Mouse (Mus musculus) A20 (cell line): ENCODE results near the gene Bicdl1.

Experiments
- DNase-seq: peaks from one replicate; pipeline ENCODE4 v3.0.0-alpha.2; 2011; ENCODE audit warnings: low read depth, low spot score

Bicdl1 gene

DNA sequence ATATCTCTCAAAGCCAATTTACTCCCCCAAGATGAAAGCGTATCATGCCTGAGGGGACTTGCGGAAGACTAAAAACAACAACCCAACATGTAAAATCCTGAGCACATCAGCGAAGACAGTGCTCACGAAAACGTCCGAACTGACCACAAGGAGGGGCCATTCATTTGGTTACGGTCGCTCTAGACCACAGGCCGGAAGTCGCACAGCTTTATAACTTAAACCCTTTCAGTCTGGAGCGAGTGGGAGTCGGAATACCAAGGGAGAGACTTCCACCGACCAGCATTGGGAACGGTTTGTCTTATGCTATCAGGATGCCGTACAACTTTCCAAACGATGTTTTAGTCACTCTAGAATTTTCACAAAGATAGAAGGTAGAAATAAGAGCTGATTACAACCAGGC lies 5.4 kb downstream of the Bicdl1 start:
- no peak for DNase-seq

- no peak for DNase-seq
Observed at GRCm38 (mm10) chr5:115724422-115724821, 7.0 kb downstream of the Bicdl1 start.

DNA sequence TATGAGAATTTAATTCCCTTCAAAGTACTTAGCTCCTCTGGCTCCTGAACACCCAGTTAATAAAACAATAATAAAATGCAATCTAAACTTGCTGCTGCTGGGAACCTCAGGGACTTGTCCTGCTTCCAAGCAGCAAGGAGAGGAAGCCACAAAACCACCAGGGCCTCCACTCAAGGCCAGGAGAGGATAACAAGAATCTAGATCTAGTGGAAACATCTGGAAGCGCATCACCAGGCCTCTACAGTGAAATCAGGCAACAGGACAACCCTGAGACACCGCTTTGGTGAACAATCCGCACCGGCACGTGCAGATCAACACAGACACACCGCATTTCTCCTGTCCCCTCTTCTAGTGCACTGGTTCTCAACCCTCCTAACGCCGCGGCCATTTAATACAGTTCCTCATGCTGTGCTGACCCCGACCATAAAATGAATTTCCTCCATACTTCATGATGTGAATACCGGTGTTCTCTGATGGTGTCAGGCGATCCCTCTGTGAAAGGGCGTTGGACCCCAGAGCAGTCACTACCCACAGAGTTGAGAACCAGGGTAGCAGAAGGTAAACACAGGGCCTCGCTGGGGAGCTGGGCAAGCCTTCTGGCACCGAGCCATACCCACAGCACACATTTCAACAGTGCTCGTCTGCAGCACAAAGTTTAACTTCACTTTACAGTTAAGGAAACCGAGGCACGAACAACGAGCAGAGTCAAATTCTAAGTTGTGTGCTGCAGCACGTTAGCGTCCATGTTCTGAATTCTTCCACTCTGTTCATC lies 9.0 kb downstream of the Bicdl1 start:
- DNase-seq, result no peak

GRCm38 (mm10) chr5:115720761-115721160 lies 10.7 kb downstream of the Bicdl1 start:
- no peak for DNase-seq

- no peak for DNase-seq
Observed at GRCm38 (mm10) chr5:115717693-115718092, 13.7 kb downstream of the Bicdl1 start.

GRCm38 (mm10) chr5:115717106-115717505 lies 14.3 kb downstream of the Bicdl1 start:
- no peak for DNase-seq

GRCm38 (mm10) chr5:115716426-115716825 lies 15.0 kb downstream of the Bicdl1 start:
- no peak for DNase-seq

DNA sequence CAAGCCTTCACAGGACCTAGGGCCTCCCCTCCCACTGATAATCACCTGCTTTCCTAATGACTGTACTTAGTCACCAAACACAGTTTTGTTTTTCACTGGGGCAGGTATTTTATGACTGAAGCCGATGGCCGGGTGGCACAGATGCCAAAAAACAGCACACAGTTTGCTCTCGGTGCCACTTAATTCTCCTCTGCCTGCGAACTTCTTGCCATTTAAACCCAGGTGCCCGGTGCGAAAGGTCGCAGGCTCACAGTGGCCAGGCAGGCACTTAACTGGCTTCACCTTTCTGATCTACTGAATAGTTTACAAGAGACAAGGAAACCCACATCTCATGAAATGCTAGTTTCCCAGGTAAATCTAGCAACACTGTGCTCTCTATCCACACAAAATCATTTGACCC lies 16.7 kb downstream of the Bicdl1 start:
- DNase-seq, result no peak

GRCm38 (mm10) chr5:115712487-115712886 lies 18.9 kb downstream of the Bicdl1 start:
- DNase-seq, result no peak

DNA sequence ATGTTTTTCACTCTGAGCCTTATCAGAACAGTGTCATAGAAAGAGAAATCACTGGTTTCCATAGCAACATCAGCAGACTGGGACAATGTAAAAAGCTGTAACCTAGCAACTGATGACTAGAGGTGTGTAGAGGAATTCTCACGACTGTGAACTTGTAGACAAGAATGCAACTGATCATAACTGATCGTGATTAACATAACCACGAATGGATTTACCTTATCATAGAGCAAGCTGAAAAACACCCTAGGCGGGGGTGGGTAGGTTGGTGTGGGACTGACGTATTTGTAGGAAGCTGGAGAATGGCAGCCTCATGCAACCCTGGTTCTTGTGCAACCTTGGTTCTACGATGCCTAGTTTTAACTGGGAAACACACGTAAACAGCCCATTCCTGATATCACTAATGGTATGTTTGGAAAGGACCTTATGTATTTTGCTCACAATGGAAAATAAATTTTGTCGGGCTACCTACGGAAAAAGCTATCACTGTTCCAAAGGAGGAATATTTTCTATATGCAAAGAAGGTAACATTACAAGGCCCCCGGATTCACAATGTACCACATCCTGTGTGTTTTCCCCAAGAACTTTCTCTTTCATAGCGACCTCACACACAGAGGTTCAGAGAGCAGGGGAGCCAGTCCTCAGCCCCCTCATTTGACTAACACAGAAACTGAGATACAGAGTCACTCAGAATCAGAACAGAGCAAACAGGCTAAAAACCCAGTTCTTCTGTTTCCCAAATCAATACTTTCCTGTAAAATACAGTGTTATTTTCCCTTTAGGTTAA lies 19.6 kb downstream of the Bicdl1 start:
- no peak for DNase-seq

GRCm38 (mm10) chr5:115710171-115710570 lies 21.2 kb downstream of the Bicdl1 start:
- no peak for DNase-seq

GRCm38 (mm10) chr5:115708930-115709329 lies 22.5 kb downstream of the Bicdl1 start:
- DNase-seq, result no peak

DNA sequence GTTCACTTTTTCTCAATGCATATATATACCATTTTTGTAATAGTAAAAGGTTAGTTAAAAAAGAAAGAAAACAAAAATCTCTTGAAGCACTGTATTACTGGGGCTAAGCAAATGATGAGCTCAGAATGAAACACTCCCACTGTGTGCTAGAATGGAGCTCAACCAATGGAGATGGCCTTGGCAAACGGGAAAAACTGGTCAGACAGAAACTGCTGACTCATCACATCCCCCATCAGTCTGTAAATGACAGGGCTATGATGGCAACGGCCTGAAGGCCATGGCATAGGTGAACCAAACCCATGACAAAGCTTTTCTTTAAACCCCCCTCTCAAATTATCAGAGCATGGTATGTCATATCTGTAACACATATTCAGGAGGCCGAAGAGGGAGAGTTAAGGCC lies 29.4 kb downstream of the Bicdl1 start:
- DNase-seq, result no peak

DNA sequence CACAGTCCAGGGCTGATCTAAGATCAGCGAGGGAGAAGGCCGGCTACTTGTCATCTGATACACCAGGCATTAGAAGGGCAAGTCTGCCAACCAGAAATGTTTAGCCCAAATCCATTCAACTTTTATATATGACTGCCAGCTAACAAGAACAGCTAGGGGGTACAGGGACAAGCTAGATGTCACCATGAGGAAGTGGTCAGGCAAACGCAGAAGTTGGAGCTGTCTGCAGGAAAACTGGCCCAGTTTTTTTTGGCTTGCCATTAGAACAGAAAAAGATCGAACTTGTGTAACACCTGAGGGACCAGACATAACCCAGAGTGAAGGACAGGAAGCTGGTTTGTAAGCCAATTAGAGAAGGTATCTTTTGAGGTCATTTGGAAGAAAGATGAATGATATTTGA lies 30.2 kb downstream of the Bicdl1 start:
- DNase-seq, result no peak

DNA sequence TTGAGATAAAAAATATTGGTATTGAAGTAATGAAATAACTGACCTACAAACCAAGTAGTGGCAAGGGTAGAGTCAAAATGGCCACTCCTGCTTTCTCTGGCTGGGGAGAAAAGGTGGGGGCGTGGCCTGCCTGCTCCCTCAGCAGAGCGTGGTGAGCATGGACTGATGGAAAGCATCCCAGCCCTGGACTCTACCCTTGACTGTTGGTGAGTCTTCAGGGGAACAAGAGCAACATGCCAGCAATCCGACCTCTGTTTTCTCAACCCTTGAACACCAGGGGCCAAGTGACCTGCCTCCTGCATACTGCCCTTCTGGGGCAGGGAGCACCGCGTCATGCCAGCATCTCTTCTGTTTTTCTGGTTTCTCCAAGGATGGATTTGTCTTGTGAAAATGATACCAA lies 34.6 kb downstream of the Bicdl1 start:
- no peak for DNase-seq

DNA sequence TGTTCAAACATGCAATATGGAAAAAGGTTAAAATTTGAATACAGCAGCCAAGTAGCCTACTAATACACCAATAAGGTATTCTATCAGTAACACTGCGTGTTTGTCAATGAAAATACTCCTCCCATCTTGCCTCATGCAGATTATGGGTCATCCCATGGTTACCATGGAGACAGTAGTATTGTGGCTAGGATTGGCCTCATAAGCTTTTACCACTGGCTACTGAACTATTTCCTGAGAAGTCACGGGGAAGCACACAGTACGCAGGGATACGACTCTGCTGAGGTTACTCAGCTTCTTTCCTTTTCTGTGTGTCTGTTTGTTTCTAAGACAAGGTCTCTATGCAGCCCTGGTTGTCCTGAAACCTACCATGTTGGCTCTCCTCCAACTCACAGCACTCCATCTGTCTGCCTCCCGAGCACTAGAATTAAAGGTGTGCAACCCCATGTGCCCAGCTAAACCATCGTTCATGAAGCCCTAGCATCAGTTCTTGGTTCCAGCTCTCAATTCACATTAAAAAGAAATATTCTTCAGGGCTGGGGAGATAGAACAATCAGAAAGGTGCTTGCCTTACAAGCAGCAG lies 36.1 kb downstream of the Bicdl1 start:
- no peak for DNase-seq

DNA sequence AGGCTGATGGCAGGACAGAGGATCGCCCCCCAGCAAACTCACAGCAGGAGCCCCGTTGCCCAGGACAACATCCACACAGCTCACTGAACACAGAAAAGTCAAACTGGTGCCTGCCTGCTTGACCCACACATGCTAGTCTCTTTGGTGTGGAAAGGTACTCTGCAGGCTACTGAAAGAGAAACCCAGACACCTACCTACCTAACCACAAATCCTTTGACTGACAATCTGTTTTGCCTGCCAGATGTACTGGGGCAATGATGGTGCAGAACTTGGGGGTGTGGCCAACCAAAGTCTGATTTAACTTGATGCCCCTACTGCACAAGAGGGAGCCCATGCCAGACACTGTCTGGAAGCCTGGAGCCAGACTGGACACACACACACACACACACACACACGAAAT lies 38.1 kb downstream of the Bicdl1 start:
- DNase-seq, result no peak

- DNase-seq, result no peak
Observed at GRCm38 (mm10) chr5:115686716-115687115, 44.7 kb downstream of the Bicdl1 start.

DNA sequence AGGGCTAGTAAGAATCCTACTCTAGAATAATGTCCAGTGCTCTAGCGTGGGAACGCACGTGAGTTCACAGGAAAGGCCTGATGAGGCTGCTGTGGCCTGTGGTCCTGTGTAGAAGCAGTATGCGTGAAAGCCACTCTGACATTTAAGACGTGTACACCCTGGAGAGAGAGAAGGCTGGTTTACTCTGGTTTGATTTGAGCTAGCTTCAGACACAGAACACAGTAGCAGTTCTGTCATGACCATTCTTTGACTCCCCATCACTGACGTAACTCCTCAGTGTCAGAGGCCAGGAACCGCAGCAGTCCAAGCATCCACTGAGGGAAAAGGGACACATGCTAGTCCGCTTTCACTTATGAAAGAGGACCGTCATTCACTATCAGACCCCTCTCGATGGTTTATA lies 46.3 kb downstream of the Bicdl1 start:
- no peak for DNase-seq

GRCm38 (mm10) chr5:115671846-115672245 lies 59.6 kb downstream of the Bicdl1 start:
- DNase-seq, result no peak

DNA sequence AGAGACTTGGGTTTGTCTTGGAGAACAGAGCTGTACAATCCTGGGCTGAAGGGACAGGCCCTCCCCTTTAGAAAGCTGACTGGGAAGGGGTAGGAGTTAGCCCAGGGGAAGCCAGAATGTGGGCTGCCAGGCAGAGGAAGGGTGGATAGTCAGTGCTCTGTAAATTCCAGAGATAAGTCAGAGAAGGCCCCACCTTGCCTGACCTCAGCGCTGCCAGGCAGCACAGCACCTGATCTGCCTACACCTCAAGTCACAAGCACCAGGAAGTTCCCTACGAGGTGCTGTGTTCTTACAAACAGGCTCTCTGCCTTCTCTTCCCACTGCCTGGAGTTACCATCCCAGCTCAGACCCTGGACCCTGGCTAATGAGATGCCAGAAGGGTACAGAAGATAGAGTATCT lies 61.0 kb downstream of the Bicdl1 start:
- DNase-seq, result no peak

DNA sequence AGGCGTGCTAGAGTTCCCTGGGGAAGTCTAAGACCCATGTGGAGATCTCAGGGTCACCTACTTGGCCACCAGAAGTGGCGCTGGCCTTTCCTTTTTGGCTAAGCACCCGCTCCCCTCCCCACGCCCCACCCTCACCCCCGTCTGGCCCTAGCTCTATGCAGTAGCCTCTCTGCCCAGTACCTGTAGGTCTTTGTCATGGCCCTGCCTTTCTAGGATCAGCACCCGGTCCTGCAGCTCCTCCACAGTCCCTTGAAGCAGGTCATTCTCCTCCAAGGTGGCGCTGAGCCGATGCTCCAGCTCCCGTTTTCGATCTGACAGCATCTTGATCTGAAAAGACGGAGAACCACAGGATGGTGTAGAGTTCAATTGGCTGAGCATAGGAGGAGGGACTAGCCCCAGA lies 61.4 kb downstream of the Bicdl1 start:
- DNase-seq, result no peak

- DNase-seq, result no peak
Observed at GRCm38 (mm10) chr5:115668986-115669385, 62.4 kb downstream of the Bicdl1 start.
